Mouse (Mus musculus) bone marrow macrophage, adult 2 months (primary cell): Measurements from ENCODE around the gene Abhd14a. TPM values are rescaled to one million over a fixed set of nuclear protein-coding genes. Genes with fewer than 3 reads are reported as not detected.

Experiments used
- H3K27ac ChIP-seq: 2 replicates; pipeline ENCODE4 v1.5.1; 2012; ENCODE audit warnings: low read depth, low read length; ENCODE audit not compliant: insufficient read depth
- H3K4me1 ChIP-seq: 2 replicates; pipeline ENCODE4 v1.6.1; 2012; ENCODE audit warnings: low read length; ENCODE audit not compliant: control insufficient read depth, insufficient read depth
- H3K4me3 ChIP-seq: 2 replicates; pipeline ENCODE4 v1.5.1; 2012; ENCODE audit warnings: mild to moderate bottlenecking, low read length, moderate library complexity; ENCODE audit not compliant: insufficient read depth
- CTCF ChIP-seq: IDR thresholded peaks from 2 replicates; pipeline ENCODE4 v1.5.1; 2012; ENCODE audit warnings: low read depth, mild to moderate bottlenecking, low read length, moderate library complexity
- POLR2A ChIP-seq: IDR thresholded peaks from 2 replicates; pipeline ENCODE4 v1.6.1; 2012; ENCODE audit warnings: mild to moderate bottlenecking, low read depth, low read length, borderline replicate concordance
- polyA plus RNA-seq: library from polyadenylated mRNA; stranded (reverse); fragments of >200 nt; gene quantifications from 2 replicates; pipeline ENCODE4 v1.2.4, GENCODE M21; 2012; ENCODE audit not compliant: missing spikeins, insufficient read depth, insufficient read length

The Abhd14a gene
- polyA plus RNA-seq, 1 experiment: 8.3 TPM

- no peak overlapping the region for H3K4me3 ChIP-seq
- H3K27ac ChIP-seq: no peak overlapping the region
- peaks cover 13% of the 10 kb centered on the region for H3K4me1 ChIP-seq
- TF ChIP-seq POLR2A (no peak), CTCF (no peak)
These were observed 24.4 kb upstream of the Abhd14a start for GRCm38 (mm10) chr9:106471892-106472291.

GRCm38 (mm10) chr9:106470991-106471750 lies 23.7 kb upstream of the Abhd14a start:
- no peak overlapping the region for H3K4me3 ChIP-seq
- H3K27ac ChIP-seq: no peak overlapping the region
- TF ChIP-seq CTCF: no peak
- TF ChIP-seq POLR2A: no peak
- peaks cover 13% of the 10 kb centered on the region for H3K4me1 ChIP-seq

GRCm38 (mm10) chr9:106469776-106470175 lies 22.3 kb upstream of the Abhd14a start:
- TF ChIP-seq POLR2A (no peak), CTCF (no peak)
- Histone ChIP-seq H3K4me3 (no peak overlapping the region), H3K27ac (no peak overlapping the region), H3K4me1 (peaks cover 9% of the 10 kb centered on the region)

- Histone ChIP-seq H3K27ac (no peak overlapping the region), H3K4me1 (peaks cover 8% of the 10 kb centered on the region), H3K4me3 (no peak overlapping the region)
- TF ChIP-seq CTCF: no peak
- TF ChIP-seq POLR2A: no peak
These were observed 21.8 kb upstream of the Abhd14a start for GRCm38 (mm10) chr9:106469317-106469716.

- H3K4me3 ChIP-seq: no peak overlapping the region
- H3K27ac ChIP-seq: no peak overlapping the region
- no peak for TF ChIP-seq CTCF
- peaks cover 8% of the 10 kb centered on the region for H3K4me1 ChIP-seq
These were observed 20.3 kb upstream of the Abhd14a start for GRCm38 (mm10) chr9:106467746-106468145.

- TF ChIP-seq CTCF (no peak), POLR2A (no peak)
These were observed 19.2 kb upstream of the Abhd14a start for GRCm38 (mm10) chr9:106466721-106467120.

GRCm38 (mm10) chr9:106465571-106466200 lies 18.2 kb upstream of the Abhd14a start, which contains the start of gene Gpr62:
Gene Gpr62 (minus strand): TSS chr9:106465938.
- peak within 1 kb of the TSS; percentile 63 for H3K4me3 ChIP-seq
- H3K4me1 ChIP-seq: peaks cover 8% of the 10 kb centered on the region
- no peak within 1 kb of the TSS for H3K27ac ChIP-seq
- TF ChIP-seq CTCF (no peak), POLR2A (no peak)

More at GRCm38 (mm10) chr9:106466721-106467120, 19.2 kb upstream of the Abhd14a start:
- peaks cover 8% of the 10 kb centered on the region for H3K4me1 ChIP-seq
- no peak overlapping the region for H3K27ac ChIP-seq
- no peak overlapping the region for H3K4me3 ChIP-seq

GRCm38 (mm10) chr9:106464751-106465541 lies 17.5 kb upstream of the Abhd14a start:
- peak overlapping the region; percentile 63 for H3K4me3 ChIP-seq
- H3K4me1 ChIP-seq: peaks cover 7% of the 10 kb centered on the region
- TF ChIP-seq CTCF: no peak
- no peak for TF ChIP-seq POLR2A
- no peak overlapping the region for H3K27ac ChIP-seq

GRCm38 (mm10) chr9:106463122-106464063 lies 15.9 kb upstream of the Abhd14a start:
- TF ChIP-seq CTCF (no peak), POLR2A (no peak)
- Histone ChIP-seq H3K4me3 (no peak overlapping the region), H3K4me1 (no peaks in the 10 kb centered on the region), H3K27ac (no peak overlapping the region)
